Mouse (Mus musculus) c-Kit-positive CD71-positive TER-119-positive erythroid progenitor cells, embryonic 14.5 days (primary cell): ENCODE data around the gene Casp8ap2.

Experiments used
- DNase-seq: peaks from one replicate; pipeline ENCODE4 v3.0.0-alpha.2; 2013; ENCODE audit warnings: low spot score

Casp8ap2 gene

GRCm38 (mm10) chr4:32615034-32615881 is at the start of gene Casp8ap2:
TSS of gene Casp8ap2 (plus strand) at chr4:32615451.
- DNase-seq = peak; percentile 99

GRCm38 (mm10) chr4:32569054-32569453 is 46.2 kb upstream of the Casp8ap2 start:
- DNase-seq = no peak

DNA sequence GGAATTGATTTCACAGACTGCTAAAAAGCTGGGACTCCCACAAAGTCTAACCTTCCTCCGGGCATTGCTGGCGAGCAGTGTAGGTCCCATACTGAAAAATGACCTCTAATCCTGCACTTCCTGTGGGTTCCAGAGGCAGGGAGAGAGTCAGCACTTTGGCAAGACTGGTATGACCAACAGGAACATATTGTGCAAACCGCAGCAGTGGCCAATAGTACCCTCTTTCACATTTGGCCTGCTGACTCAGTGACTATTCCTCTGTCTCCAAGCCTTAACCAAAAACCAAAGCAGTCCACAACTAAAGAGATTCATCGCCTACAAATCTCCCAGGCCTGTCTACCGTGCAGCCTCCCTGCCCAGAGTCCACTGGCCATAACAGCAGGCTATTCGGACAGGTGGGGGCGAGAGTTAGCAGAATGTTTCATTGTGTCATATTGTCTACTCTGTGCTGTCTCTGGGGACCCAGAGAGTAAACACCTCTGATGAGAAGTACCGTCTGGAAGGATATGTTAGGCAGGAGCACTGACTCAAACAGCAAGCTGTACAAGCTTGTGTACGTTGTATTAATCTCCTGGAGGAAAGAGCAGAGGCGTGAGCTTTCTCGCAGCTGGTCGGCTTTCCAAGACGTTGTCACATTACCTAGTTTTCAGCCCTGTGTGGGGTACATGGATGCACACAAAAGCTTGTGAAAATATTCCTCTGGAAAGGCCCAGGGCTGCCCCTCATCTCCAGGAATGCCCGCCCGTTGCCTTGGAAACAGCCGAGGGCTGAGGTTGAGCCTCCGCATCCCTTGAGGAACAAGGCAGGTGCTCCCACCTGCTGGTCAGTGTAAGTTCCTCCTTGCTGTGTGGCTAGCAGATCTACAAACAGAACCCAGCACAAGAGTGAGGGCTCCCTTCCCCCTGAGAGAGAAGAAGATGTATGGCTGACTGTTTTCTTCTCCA is 45.0 kb upstream of the Casp8ap2 start:
- no peak for DNase-seq

- no peak for DNase-seq
These were observed 44.3 kb upstream of the Casp8ap2 start for GRCm38 (mm10) chr4:32570939-32571317.

DNA sequence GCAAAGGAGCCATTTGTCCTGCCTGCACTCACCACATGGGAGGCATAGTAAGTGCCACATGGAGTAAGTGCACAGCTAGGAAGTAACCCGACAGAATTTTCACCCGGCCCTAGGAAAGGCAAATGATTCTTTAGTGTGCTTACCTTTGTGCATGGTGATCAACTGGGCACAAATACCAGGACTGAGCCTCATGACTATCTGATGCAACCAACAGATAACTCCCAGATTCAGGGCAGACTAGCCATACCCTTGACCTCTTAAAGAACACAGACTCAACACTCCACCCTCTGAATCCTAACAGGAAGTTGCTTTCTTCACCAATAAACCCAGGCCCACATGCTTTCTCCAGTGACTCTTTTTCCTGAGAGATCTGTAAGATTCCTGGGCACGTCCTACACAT is 43.8 kb upstream of the Casp8ap2 start:
- no peak for DNase-seq

- DNase-seq = peak; percentile 15
These were observed 43.1 kb upstream of the Casp8ap2 start for GRCm38 (mm10) chr4:32572118-32572517.

GRCm38 (mm10) chr4:32573586-32573985 is 41.7 kb upstream of the Casp8ap2 start:
- no peak for DNase-seq

DNA sequence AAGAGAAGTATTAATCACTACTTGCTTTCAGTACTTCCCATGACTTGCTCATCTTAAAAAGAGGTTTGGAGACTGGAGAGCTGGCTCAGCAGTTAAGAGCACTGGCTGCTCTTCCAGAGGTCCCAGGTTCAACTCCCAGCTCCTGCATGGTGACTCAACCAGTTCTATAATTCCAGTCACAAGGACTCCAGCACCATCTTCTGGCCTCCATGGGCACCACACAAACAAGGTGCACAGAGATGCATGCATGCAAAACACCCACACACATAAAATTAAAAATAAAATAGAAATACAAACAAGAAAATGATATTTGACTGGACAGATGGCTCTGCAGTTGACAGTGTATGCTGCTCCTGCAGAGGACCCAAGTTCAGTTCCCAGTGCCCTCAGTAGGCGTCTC is 40.6 kb upstream of the Casp8ap2 start:
- no peak for DNase-seq

GRCm38 (mm10) chr4:32575165-32575564 is 40.1 kb upstream of the Casp8ap2 start:
- DNase-seq = no peak

DNA sequence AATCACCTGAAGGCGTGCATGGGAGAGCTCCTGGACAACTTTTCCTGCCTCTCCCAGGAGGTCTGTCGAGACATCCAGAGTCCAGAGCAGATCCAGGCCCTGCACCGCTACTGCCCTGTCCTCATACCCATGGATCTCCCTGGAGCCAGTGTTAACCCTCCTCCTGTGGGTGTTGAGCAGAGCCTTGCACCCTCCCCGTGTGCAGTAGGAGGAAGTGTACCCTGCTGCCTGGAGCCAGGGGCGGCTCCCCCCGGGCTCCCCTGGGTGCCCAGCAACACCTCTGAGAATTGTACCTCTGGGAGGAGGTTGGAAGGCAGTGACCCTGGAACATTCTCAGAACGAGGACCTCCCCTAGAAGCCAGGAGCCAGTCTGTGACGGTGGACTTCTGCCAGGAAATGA is 35.4 kb upstream of the Casp8ap2 start:
- DNase-seq = no peak

GRCm38 (mm10) chr4:32584181-32584580 is 31.1 kb upstream of the Casp8ap2 start:
- DNase-seq = no peak

DNA sequence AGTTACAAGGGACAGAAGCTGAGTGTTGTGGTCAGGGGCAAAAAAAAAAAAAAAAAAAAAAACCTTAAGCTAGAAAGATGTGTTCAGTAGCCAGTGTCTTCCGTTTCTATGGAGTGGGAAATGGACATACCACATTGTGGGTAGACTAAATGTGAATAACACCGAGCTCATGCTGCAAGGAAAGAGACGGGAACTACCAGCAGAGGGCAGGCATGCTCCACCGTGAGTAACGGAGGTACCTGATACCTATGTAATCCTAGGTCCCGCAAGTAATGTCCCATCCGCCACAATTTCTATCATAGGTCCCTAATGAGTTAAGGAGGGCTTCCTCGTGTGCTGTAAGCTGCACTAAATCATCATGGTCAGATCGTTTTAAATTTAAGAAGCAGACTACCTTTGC is 28.7 kb upstream of the Casp8ap2 start:
- DNase-seq = peak; percentile 56

GRCm38 (mm10) chr4:32587543-32587942 is 27.7 kb upstream of the Casp8ap2 start:
- no peak for DNase-seq

DNA sequence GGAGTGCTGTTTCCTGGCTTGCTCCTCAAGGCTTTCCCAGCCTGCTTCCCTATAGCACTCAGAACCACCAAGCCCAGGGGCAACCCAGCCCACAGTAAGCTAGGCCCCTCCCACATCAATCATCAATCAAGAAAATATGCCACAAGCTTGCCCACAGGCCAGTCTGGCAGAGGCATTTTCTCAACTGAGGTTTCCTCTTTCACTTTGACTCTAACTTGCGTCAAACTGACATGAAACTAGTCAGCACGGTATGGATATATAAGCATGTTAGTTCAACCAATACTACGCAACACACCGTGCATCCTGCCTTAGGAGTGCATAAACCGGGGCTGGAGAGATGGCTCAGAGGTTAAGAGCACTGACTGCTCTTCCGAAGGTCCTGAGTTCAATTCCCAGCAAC is 27.0 kb upstream of the Casp8ap2 start:
- DNase-seq = no peak

- DNase-seq = peak; percentile 37
These were observed 14.1 kb upstream of the Casp8ap2 start for GRCm38 (mm10) chr4:32601135-32601534.

DNA sequence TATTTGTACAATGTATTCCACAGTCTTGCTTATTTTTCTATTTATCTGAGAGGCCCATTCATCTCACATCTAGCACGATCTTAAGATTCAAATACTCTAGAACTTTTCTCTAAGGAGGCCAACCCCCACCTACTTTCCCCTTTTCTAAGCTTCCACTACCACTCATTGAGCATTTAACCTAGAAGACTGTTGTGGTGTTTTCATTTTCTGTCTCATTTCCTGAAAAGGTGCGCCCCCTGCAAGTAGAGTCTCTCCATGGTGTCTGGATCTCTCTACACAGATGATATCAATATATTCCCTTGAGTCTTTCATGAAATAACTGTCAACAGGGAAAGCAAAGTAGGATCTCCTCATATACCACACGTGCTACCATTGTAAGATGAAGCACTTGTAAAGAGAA is 12.6 kb upstream of the Casp8ap2 start, which contains the start of gene Gja10:
Gene Gja10, minus strand, starts transcription at position 101 of the 400 bp plus-strand sequence.
- no peak for DNase-seq

GRCm38 (mm10) chr4:32621637-32622036 is 6.4 kb downstream of the Casp8ap2 start:
- no peak for DNase-seq

GRCm38 (mm10) chr4:32651669-32652068 is 36.4 kb downstream of the Casp8ap2 start:
- peak; percentile 18 for DNase-seq

DNA sequence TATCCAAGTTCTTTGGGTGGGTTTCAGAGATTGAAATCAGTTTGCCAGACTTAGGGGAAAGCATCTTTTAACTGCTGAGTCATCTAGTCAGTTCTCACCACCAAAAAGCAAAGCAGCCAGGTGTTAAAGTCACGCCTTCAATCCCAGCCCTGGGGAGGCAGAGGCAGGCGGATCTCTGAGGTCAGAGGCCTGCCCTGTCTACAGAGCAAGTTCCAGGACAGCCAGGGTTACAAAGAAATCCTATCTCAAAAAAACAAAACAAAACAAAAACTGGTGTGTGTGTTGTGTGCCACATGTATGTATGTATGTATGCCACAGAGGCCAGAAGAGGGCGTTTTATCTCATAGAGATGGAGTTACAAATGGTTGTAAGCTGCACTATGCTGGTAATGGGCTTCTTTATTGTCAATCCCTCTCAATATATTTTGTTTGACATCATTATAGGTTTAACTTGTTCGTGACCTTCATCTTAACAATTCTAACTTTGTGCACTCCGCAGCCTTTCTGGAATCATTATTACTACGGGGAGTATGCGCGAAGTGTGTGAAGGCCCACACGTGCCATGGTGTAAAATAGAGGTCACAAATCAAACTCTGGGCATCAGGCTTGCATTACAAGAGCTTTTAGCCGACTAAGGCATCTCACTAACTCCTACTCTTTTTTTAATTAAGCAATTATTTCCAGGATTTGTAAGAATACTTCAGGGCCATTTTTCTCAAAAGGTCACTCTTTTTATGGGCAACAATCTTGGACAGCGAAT is 41.1 kb downstream of the Casp8ap2 start:
- peak; percentile 13 for DNase-seq

GRCm38 (mm10) chr4:32656918-32657662 is 41.8 kb downstream of the Casp8ap2 start, which contains the start of gene Mdn1:
TSS of gene Mdn1 (plus strand) at chr4:32657119.
- peak; percentile 90 for DNase-seq

GRCm38 (mm10) chr4:32665843-32666242 is 50.6 kb downstream of the Casp8ap2 start:
- DNase-seq = no peak
